Mouse (Mus musculus) liver, embryonic 14.5 days (tissue): ENCODE results near the gene Iqce.

Source experiments
- CTCF ChIP-seq: IDR thresholded peaks from 2 replicates; pipeline ENCODE4 v1.5.1; 2016; ENCODE audit warnings: antibody characterized with exemption, low read depth, control low read depth
- EP300 ChIP-seq: IDR thresholded peaks from 2 replicates; pipeline ENCODE4 v1.6.1; 2016; ENCODE audit warnings: antibody characterized with exemption, low read depth

DNA sequence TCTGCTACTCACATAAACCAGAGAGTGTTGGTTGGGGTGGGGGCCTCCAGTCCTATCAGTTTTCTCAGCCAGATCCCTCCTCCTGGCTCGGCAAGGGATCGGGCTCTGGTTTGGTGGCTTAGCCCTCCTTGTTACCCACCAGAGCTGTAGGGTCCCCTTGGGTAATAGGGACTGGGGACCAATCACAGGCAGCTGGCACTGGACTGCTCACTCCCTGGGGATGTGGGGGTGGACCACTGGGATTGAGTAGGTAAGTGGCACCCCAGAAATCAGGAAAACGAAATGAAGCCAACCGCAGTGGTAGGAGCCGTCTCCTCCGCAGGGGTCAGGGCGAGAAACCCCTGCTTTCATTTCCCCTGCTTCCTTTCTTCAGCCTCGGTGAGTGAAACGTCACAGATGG lies 81.1 kb downstream of the Iqce start:
- TF ChIP-seq EP300 (no peak), CTCF (no peak)
